Mouse (Mus musculus) adrenal gland, postnatal 4 days (tissue): ENCODE measurements around the gene H2-DMb1. TPM values are rescaled to one million over a fixed set of nuclear protein-coding genes. Genes with fewer than 3 reads are reported as not detected.

ENCODE experiments used
- DNase-seq, 2 experiments: peaks; one replicate each; pipeline ENCODE4 v3.0.0; 2021 to 2022; ENCODE audit warnings: low spot score in 2 of 2, mixed read lengths in 2 of 2
- total RNA-seq, 2 experiments: library from RNA; stranded (reverse); gene quantifications; 2 replicates each; pipeline ENCODE4 v1.2.3; 2021

Gene H2-DMb1
- total RNA-seq, 2 experiments from 2014 or later = 1.9 to 3.8 TPM

DNA sequence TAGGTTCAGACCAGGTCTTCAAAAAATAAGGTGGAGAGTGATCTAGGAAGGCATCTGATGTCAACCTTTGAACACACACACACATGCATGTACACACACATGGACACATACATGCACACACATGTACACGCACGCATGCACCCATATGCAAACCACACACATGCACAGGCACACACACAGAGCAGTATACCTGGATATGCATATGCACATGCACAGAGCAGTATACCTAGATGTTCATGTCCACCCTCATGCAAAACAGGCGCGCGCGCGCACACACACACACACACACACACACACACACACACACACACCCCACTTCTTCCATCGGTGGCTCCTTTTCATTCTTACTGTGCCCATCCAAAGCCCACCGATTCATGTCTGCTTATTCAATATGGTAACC, 55.0 kb downstream of the H2-DMb1 start:
- no peak for DNase-seq

DNA sequence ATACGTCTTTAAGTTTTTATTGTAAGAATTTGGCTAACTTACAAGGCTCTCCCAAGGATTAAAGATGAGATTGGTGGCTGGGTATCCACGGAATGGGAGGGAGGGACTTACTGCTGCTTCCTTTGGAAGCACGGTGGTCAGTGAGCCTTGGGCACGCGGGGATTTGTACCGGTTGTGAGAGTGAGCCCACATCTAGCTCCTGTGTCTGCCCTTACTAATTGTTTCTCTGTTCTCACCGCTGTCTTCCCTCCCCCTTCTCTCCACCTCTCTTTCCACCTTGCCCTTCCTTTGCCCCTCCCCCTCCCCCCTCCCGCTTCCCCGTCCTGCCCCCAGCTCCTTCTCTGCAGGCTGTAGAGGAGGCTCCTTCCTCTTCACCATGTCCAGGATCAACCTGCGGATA, 55.5 kb downstream of the H2-DMb1 start:
- DNase-seq = no peak

DNA sequence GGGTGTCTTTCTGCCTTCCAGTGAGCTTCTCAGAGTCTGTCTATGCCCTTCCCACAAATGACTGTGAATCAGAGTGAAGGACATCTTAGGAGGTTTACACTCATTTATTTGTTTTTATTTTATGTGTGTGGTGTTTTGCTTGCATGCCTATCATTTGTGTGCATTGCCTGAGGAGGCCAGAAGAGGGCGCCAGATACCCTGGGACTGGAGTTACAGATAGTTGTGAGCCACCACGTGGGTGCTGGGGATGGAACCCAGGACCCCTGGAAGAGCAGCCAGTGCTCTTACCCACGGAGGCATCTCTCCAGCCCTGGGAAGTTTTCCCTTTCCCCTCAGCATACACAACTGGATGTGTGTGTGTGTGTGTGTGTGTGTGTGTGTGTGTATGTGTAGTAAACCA, 56.8 kb downstream of the H2-DMb1 start:
- DNase-seq = no peak

Other genes starting within 250 kb of the H2-DMb1 start
- not detected for gene Platr17, start 247.9 kb upstream of the H2-DMb1 start, total RNA-seq
- gene Daxx, start 243.7 kb upstream of the H2-DMb1 start, total RNA-seq = 10 to 100 TPM; 34.7 to 37.8 TPM
- 100 to 1,000 TPM; 122 to 131 TPM for gene Tapbp, start 237.2 kb upstream of the H2-DMb1 start, total RNA-seq
- gene Zbtb22, start 237.2 kb upstream of the H2-DMb1 start, total RNA-seq = 10 to 100 TPM; 43.0 to 47.1 TPM
- gene Rgl2, start 223.5 kb upstream of the H2-DMb1 start, total RNA-seq = 10 to 100 TPM; 87.9 to 94.5 TPM
- 10 to 100 TPM; 96.5 to 98.1 TPM for gene Pfdn6, start 212.7 kb upstream of the H2-DMb1 start, total RNA-seq
- gene Wdr46, start 212.4 kb upstream of the H2-DMb1 start, total RNA-seq = 10 to 100 TPM; 35.1 to 35.2 TPM
- gene B3galt4, start 201.6 kb upstream of the H2-DMb1 start, total RNA-seq = 1 to 10 TPM; 7.1 to 7.2 TPM
- 10 to 100 TPM; 62.8 to 72.5 TPM for gene Vps52, start 197.3 kb upstream of the H2-DMb1 start, total RNA-seq
- gene Rps18, start 197.1 kb upstream of the H2-DMb1 start, total RNA-seq = 1,000 to 10,000 TPM; 1,180 to 1,281 TPM
- 100 to 1,000 TPM; 173 to 174 TPM for gene H2-K1, start 152.7 kb upstream of the H2-DMb1 start, total RNA-seq
- 10 to 100 TPM; 49.0 to 54.3 TPM for gene Ring1, start 128.4 kb upstream of the H2-DMb1 start, total RNA-seq
- 100 to 1,000 TPM; 135 to 144 TPM for gene H2-Ke6, start 125.0 kb upstream of the H2-DMb1 start, total RNA-seq
- 100 to 1,000 TPM; 145 to 156 TPM for gene Slc39a7, start 121.4 kb upstream of the H2-DMb1 start, total RNA-seq
- 10 to 100 TPM; 74.5 to 78.0 TPM for gene Rxrb, start 121.3 kb upstream of the H2-DMb1 start, total RNA-seq
- gene Col11a2, start 113.6 kb upstream of the H2-DMb1 start, total RNA-seq = 1 to 10 TPM; 3.1 to 6.4 TPM
- gene H2-Oa, start 60.7 kb upstream of the H2-DMb1 start, total RNA-seq = under 1 TPM in 1 of 2 experiments, not detected in 1; 0.31 TPM
- gene H2-DMa, start 33.5 kb upstream of the H2-DMb1 start, total RNA-seq = 10 to 100 TPM; 11.2 to 11.7 TPM
- gene Brd2, start 30.4 kb upstream of the H2-DMb1 start, total RNA-seq = 100 to 1,000 TPM; 225 to 226 TPM
- gene H2-DMb2, start 9.8 kb upstream of the H2-DMb1 start, total RNA-seq = 1 to 10 TPM; 1.2 to 3.0 TPM
- gene Tap1, start 34.5 kb downstream of the H2-DMb1 start, total RNA-seq = 10 to 100 TPM; 20.8 to 22.1 TPM
- 10 to 100 TPM; 12.6 to 15.0 TPM for gene Psmb9, start 34.7 kb downstream of the H2-DMb1 start, total RNA-seq
- 10 to 100 TPM; 25.0 to 27.4 TPM for gene Psmb8, start 44.6 kb downstream of the H2-DMb1 start, total RNA-seq
- gene Tap2, start 50.5 kb downstream of the H2-DMb1 start, total RNA-seq = 10 to 100 TPM; 32.9 to 33.2 TPM
- under 1 TPM; 0.28 to 0.65 TPM for gene H2-Ob, start 85.8 kb downstream of the H2-DMb1 start, total RNA-seq
- gene H2-Ab1, start 104.6 kb downstream of the H2-DMb1 start, total RNA-seq = 10 to 100 TPM; 11.1 to 12.8 TPM
- gene H2-Aa, start 134.8 kb downstream of the H2-DMb1 start, total RNA-seq = 10 to 100 TPM in 1 of 2 experiments, 1 to 10 TPM in 1; 9.1 to 15.9 TPM
- gene H2-Eb1, start 152.8 kb downstream of the H2-DMb1 start, total RNA-seq = 10 to 100 TPM in 1 of 2 experiments, 1 to 10 TPM in 1; 5.7 to 12.3 TPM
- gene H2-Eb2, start 172.6 kb downstream of the H2-DMb1 start, total RNA-seq = not detected
- gene Btnl2, start 201.8 kb downstream of the H2-DMb1 start, total RNA-seq = under 1 TPM; 0.45 TPM
- not detected for gene Btnl1, start 224.1 kb downstream of the H2-DMb1 start, total RNA-seq
- gene BC051142, start 245.7 kb downstream of the H2-DMb1 start, total RNA-seq = 1 to 10 TPM; 5.8 to 6.3 TPM